Mouse (Mus musculus): ENCODE measurements around the gene Ano10. TPM values are rescaled to one million over a fixed set of nuclear protein-coding genes. Genes with fewer than 3 reads are reported as not detected.

Ano10 gene
- polyA plus RNA-seq, 1 experiment from 2014 or later = 37.6 TPM

DNA sequence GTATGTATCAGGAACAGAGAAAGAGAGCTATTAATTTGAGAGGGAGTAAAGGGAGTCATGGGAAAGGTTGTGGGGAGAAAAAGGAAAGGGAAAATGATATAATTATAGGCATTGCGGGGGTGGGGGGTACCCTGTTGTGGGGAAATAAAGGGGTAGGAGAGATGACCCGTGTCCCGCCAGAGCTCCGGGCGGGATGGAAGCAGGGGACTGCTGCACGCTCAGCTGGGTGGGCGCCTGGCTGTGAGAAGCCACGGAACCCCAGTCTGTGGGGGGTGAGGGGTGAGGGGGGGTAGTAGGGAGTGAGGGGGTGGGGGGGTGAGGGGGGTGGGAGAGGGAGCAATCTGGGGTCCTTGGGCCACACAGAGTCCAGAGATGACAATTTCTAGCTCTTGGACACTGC is 167.4 kb downstream of the Ano10 start:
- ATAC-seq (ENCODE audit: insufficient number of reproducible peaks, insufficient read depth, low FRiP score, low read depth) = no peak
- H3K36me3 ChIP-seq (ENCODE audit: control insufficient read depth, insufficient read depth, low read length) = no peaks in the 10 kb centered on the region
- no peak overlapping the region for H3K9ac ChIP-seq (ENCODE audit: low read length)
- no peak overlapping the region for H3K4me3 ChIP-seq (ENCODE audit: control insufficient read depth in 1 of 2, insufficient read depth in 1 of 2, low read depth in 1 of 2, low read length in 2 of 2)
- WGBS = 80% methylated on average over 8 of the region's 8 CpGs
- H3K27ac ChIP-seq (replicated peaks in 1 of 2; ENCODE audit: control insufficient read depth in 1 of 2, insufficient read depth in 1 of 2, low read depth in 2 of 2, low read length in 2 of 2) = no peak overlapping the region
- no peak overlapping the region for H3K4me2 ChIP-seq (ENCODE audit: low read length)
- no peaks in the 10 kb centered on the region for H3K9me3 ChIP-seq (ENCODE audit: control insufficient read depth, low read length)
- peaks cover 4 to 17% of the 10 kb centered on the region in 2 experiments for H3K4me1 ChIP-seq (ENCODE audit: control insufficient read depth in 2 of 2, insufficient read depth in 2 of 2, low read length in 2 of 2)
- no peaks in the 10 kb centered on the region for H3K27me3 ChIP-seq (ENCODE audit: control insufficient read depth, insufficient read depth, low read length)

Small RNA genes lying within 50 kb of the gene (microRNA-seq; reads per million reads assigned to microRNA genes)
- gene Mir8106 = not detected

Other genes starting within 250 kb of the Ano10 start
- gene Snrk, start 177.2 kb downstream of the Ano10 start, polyA plus RNA-seq (2014; fragmentation: Nextera tagmentation; extraction: Ambion mirVana) = 30.0 and 31.3 TPM in 2 replicates
- 21.6 and 23.8 TPM in 2 replicates for gene Abhd5, start 57.2 kb upstream of the Ano10 start, polyA plus RNA-seq (2014; fragmentation: Nextera tagmentation; extraction: Ambion mirVana)

Data from heart, embryonic 14.5 days (tissue).